Mouse (Mus musculus): Measurements from ENCODE around the gene Ajuba. TPM values are rescaled to one million over a fixed set of nuclear protein-coding genes. Genes with fewer than 3 reads are reported as not detected.
A peak's percentile ranks its signal among the peaks of the same experiment; 100 is the strongest.

The Ajuba gene
- total RNA-seq, 4 experiments from 2014 or later, result 23.7 to 41.6 (median 32.6) TPM

DNA sequence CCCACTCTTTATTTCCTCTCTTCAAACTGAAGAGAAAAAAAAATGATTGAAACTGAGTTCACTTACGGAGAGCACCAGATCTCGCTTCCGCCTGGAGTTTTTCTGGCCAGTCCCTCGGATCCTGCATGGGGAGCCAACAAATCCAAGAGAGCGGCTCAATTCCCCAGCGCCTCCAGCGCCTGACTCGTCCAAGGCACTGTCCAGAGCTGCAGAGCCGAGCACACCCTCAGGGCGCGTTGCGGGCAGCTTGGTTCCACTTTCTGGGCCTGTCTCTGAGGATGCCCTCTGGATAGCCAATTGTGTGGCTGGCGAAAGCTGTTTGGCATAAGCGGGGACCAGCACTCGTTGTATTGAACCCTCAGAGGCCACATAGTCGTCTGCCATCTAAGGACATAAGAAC, 13.7 kb upstream of the Ajuba start:
- no peak for DNase-seq

DNA sequence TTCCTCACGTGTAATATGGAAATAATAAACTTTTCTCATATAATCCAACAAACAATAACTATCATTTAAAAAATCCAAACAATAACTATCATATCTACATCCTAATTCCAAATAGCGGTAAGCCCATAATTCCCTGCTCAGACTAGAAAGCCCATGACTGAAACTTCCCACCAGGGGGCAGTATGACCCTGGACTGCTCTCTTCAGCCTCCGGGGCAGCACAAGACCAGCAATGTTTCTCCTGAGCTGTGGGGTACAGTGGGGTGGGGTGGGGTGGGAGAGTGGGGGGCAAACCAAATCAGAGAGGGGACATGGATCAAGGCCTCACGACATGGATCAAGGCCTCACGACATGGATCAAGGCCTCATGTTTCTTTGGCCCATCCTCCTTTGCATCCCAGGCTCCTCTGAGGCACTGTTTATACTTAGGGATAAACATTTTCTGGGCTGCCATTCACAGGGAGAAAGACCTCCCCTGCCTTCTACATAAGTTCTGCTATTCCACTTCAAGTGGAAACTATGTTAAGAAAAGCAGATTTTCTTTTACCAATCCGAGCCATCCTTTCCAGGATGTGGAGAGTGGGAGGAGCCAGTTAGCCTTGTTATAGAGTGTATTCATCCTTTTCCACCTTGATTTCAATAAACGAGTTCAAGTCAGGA, 6.5 kb upstream of the Ajuba start:
- DNase-seq, result no peak

DNA sequence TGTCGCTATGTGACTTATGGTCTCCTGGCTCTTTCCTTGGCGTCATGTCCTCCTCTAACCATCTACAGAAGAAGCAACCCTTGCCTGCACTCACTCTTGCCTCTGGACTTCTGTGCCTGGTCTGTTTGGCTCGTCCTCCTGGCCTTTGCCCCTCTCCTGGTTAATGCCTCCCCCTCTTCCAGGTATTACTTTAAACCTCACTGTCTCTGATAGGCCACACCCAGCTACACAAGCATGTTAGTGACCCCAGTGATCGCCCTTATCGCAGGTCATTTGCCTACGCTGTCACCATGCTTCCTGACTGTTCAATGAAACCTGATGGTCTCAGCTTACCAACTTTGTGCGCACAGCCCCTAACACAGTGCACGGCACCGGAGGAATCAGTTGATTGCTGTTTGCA, 5.2 kb upstream of the Ajuba start:
- no peak for DNase-seq

DNA sequence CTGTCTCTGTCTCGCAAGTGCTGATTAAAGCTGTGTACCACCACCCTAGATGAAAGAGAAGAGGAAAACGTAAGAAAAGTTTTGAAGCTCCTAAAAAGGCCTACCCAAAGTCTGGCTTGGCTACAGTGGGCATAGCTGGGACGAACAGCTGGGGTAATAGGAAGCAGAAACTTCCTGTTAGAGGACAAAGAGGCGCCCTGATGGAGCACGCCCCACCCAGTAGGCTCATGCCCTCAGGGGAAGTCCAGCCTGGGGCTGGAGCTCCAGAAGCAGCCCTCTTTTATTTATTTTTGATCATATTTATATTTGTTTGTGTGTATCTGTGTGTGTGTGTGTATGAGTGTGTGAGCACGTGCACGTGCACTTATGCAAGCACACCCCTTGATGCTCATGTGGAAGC, 2.3 kb upstream of the Ajuba start:
- no peak for DNase-seq

DNA sequence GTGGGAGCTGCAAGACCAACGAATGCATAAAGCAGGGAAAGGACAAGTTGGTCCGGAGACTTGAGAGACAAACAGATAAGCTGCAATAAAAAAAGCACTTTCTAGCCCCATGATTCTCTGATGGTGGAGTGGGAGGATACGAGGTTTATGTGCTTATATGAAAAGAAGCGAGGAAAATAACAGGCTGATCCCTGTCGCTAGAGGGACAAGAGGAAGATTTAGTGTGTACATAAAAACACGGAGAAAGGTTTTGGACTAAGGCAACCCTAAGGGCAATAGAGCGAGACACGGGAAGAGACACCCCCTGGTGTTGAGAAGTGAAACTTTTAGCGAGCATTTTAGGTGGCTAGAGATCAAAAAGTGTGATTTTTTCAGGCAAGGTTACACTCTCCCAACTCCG, 705 bp upstream of the Ajuba start:
- no peak for DNase-seq

DNA sequence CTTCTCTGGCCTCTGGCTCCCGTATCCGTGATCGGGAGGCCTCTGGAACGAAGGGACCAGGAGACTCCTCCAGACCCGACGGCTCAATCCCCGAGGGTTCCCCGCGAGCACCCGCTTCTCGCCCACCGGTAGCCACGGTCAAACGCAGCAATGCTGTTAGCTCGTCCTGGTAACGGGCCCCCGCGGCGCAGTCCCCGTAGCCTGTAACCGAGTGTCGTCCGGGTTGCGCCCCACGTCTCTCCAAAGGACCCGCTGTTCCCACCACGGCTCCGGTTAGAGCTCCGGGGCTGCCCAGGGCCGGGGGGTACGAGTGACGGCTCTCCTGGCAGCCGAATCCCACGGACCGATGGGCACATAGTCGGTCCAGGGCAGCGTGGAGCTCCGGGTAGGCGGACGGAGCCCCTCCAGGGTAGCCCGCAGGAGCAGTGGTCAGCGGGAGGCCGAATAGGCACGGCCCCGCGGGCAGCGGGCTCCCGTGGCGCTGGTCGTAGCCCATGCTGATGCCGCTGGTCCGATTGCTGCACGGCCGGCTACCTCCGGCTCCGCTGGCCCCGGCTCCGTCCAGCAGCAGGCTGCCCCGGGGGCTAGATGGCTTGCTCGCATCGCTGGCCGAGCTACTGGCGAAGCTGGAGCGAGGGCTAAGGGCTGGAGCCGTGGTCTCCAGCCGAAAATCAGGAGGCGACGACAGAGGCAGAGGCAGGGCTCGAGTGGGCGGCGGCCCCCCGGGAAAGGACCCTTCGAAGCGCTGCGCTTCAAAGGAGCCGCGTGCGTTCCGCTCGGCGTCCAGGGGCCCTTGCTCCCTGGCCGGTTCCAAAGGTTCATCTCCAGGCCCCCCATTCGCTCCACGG, 893 bp downstream of the Ajuba start:
- DNase-seq, result no peak

DNA sequence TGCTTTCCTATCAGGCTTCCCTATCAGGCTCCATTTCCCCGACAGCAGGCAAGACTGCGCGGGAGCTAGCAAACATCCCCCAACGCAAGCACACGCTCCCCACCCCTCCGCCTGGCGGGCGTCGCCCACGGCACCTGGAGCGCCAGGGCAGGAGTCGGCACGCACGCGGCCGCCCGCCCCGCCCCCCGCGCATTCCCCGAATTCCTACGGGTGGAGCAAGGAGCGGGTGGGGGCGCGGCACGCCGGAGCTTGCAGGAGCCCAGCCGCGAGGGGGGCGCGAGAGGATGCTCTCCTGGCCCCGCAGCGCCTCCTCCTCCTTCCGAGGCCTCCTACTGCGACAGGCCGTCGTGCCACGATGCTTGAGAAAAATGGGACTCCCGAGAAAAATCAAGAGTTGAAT, 1.7 kb downstream of the Ajuba start:
- peak; percentile 52 for DNase-seq

DNA sequence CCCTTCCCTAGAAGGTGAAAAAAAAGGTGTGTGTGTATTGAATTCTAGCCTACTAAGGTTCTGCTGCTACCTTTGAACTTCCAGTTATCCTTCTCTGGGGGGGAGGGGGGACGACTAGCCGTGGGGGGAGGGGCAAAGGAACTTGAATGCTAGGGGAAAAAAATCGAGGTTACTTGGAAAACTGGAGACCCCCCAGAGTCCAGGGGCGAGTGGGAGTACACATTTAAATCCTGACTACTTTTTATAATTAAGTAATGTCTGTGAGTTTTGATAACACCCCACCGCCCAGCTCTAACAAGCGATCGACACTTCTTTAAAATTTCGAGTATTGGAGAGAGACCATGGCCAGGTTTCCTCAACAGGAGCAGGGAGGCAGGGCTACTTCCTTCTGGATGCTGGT, 2.3 kb downstream of the Ajuba start:
- DNase-seq, result no peak

DNA sequence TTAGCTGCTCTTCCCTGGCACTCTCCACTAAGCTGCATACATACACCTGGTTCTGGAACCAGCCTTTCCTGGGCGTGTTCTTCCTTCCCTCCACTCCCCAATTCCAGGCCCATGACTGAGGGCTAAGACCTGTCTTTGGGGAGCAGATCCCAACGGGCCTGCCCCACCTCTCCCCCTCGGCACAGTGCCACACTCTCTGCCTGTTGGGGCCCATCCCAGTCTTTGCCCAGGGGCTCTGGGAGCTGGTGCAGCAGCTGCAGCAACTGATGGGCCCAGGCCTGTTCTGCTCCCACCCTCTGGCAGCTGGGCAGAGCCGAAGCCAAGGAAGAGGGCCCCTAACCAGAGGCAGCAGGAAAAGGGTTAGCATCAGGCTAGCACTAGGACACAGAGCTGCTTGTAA, 3.1 kb downstream of the Ajuba start:
- DNase-seq, result no peak

DNA sequence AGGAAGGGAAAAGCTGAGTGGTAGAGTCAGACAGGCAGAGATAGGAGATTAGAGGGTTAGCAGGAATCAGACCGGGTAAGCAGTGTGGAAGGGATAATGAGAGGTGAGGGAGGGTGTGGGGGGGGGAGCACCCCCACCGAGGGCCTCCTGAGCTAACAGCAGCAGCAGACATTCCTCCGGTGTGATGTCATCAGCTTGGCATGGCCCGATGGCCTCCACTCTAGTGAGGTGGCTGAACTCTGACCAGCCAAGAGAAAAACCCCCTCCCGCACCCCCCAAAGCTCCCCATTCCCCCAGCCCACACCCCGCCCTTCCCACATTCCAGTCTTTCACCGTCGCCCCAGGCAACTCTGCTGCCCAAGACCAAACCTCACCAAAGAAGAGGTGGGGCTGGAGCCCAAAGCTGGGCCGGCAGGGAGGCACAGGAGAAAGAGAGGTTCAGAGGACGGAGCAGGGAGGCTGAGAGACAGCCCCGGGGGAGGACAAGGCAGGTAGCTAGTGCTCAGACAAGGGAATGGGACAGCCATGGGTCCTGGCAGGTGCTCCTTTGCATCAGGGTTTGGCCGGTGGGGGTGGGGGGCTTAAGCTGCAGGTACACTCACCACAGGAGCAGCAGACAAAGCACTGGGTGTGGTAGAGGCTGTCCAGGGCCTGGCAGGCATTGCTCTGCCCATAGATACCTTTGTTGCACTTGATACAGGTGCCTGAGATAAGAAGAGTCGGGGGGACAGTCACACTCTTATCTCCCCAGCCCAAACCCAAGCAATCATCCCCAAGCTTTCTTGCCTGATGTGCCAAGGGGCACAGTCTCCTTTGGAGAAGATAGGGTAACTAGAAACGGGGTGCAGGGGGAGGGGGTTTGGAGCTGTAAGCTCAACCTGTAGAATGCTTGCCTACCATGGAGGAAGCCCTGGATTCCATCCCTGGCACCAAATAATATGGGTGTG, 4.3 kb downstream of the Ajuba start:
- DNase-seq, result peak; percentile 65

DNA sequence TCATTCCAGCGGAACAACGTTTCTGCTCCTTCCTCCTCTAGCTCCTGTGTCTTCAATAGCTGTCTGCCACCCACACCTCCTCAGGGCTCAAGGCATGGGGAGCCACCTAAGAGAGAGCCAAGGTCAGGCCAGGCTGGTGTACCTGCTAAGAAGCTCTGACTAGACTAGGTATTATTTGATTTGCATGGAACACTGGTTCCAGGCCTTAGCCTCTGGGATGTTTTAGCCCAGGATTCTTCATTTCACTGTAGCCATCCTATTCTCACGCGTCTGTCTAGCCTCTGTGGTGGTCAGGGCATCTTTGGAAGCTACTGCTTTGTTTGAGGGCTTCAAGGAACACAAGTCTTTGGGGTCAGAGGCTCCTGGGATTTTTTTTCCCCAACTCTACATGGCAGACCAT, 5.2 kb downstream of the Ajuba start:
- DNase-seq, result no peak

DNA sequence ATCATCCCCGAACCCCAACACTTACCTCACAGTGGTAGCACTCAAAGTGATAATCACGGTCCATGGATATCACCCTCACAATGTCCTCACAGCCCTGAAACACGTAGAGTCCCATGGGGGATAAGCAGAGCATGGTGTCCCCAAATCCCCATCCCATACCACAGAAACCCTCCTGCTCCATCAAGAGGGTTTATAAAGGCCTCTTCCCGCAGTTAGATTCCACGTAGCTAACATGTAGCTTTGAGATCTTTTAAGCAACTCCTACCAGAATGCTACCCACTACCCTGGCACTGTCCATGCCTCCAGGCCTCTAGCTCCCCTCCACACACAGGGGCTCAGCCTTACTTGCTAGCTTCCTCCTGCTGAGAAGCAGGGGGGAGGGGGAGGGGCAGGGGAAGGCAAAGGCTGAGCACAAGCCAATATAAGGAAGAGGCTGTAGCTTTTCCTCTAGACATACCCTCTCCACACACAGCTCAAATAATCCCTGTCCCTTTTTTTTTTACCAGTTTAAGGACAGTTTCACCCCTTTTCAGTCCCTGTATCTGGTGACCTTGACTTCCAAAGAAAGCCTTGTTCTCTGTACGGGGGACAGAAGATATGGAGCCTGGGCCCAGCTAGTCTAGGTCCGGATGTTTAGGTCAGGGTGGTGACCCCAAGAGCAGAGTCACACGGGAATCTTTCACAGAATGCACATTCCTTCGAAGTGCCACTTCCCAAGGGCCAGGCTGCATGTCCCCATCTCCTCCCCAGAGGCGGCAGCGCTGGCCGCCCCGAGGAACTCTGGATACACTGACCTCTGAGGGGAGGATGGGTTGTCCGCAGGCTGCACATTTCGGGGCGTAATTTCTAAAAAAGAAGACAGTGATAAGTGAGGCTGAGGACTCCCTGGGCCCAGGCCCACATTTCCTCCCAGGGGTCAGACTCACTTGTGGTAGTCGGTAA, 7.6 kb downstream of the Ajuba start:
- DNase-seq, result no peak

DNA sequence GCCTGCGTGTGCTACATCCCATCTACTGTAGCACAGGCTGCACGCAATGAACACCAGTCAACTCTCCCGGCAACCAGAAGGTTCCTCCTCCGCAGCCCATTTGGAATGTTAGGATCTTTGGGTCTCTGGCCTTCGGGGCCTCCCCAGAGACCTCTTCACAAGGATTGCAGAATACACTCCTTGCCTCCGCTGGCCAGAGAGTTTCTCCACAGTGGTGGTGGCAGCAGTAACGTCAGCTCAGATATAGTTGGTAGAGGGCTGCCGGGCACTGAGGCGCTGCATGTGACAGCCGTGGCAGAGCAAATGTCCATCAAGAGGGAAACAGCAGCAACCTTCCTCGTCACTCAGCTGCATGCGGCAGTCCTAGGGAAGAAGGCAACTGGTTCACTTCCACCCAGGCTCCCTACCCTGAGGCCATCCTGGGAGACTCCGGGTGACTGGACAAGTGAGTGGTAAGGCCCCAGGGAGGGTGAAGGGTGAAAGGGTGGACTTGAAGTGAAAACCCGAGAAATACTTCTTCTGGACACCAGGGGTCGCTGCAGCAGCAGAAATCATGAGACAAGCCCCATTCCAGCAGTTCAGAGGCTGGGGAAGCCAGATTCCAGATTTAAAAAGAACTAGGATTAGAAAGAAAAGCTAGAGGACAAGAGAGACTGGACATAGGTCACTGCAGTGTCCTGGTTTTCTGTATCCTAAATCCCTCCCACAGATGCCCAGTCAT, 8.5 kb downstream of the Ajuba start:
- DNase-seq, result peak; percentile 67

DNA sequence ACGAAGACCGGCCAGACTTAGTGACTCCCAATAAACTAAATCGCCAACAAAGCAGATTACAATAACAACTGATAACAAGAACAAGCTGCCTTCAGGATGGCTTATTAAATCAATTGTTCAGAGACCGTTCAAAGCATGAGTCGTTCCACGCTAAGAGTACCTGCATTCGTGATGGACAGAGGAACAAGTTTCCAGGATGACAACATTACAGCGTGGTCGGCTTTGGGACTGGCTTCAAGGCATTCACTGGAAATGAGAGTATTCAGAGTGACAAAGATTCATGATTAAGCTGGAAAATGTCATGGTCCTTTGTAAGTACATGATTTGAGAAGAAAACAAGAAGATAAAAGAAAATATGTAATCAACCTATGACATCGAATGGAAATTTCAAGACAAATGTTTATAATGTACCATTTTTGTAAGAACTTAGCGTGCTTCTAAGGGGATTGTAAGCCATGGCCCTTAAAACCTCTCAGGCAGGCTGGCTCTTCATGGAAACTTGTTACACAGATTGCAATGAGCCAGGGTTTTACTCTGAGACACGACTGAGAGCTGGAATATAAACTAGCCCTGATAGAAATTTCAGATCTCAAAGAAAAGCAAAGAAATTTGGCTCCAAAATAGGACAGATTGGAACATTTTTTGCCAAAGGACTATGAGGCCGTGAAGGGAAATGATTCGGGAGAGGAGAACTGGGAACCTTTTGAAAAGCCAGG, 16.7 kb downstream of the Ajuba start:
- no peak for DNase-seq

DNA sequence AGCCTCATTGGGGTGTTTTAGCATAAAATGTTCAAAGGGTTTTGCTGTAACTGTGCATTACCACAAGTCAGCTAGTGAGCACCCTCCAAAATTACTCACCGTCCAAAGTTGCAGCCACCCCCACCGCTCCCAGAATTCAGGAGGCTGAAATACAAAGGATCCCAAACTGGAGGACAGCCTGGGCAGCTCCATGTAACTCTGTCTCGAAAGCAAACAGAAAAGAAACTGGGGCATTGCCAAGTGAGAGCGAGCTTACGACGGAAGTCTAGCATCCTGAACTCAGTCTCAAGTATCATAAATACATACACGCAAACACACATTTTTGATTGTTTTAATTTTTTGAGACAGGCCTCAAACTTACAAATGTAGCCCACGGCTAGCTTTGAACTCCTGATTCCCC, 20.0 kb downstream of the Ajuba start:
- DNase-seq, result no peak

DNA sequence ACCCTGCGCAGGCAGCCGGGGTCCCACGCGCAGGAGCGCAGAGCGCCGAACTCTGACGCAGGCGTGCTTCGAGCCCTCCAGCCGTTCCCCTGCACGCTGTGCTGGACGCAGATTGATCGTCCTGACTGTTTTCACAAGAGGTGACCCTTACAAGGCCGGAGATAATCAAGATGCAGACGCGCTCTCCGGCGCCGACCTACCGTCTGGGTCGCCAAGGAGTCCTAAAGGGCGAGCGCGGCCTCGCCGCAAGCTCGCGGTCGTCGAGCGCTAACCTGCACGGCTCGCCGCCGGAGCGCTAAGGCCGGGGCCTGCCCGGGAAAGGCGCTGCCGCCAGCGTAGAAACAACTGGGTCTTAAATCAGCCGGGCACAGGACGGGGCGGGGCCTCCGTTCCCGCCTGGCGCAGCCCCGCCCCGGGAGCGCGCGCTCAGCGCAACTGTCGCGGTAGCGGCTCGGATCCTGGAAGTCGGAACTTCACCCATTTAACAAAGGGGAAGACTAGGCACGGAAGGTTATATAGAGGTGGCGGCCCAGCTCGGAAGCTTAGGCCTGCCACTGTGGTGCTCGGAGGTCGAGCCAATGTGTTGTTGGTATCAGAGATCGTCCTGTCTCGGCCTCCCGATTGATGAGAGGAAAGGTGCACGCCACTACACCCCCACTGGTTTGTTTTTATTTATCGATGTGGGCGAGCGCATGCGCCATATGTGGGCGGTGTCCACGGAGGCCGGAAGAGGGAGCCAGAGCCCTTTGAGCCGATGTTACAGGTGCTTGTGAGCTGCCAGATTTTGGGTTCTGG, 23.2 kb downstream of the Ajuba start, which contains the start of gene Haus4:
Haus4 (minus strand) TSS at position 642 of the 795 bp plus-strand sequence.
- peak; percentile 78 for DNase-seq

DNA sequence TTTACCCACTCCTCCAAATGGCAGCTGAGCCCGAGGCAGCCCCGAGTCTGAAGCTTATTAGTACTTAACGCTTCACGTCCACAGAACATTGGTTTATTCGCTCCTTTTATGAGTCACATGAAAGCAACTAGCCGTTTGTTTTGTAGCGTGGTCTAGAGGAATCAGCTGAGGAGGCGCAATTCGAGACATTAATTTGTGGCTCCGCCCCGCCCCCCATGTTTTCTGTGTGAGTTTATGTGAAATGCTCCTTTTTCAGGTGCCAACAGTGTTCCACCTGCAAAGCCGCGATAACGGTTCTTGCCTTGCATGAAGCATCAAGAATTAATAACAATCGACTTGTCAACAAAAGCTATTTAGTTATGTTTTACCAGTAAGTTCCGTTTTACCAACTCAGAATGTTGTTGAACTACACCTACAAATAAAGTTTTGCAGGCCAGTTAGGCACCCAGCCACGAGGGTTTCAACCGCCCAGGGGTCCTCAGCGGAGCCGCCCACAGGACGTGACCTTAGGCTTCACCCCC, 23.8 kb downstream of the Ajuba start:
- DNase-seq, result no peak

DNA sequence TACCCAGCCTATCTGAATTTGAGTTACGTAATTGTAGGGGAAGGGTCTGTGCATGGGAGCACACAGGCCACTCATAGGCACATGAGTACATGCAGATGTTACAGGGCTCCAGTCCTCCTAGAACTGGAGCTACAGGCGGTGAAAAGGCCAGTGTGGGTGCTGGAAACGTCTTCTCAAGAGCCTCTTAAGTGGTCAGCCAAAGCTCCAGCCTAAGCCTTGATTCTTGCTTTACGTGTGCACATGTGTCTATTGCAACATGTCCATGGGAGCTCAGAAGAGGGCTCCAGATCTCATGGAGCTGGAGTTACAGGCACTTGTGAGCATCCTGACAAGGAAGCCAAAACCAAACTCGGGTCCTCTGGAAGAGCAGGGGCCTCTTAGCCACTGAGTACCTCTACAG, 32.7 kb downstream of the Ajuba start:
- no peak for DNase-seq

DNA sequence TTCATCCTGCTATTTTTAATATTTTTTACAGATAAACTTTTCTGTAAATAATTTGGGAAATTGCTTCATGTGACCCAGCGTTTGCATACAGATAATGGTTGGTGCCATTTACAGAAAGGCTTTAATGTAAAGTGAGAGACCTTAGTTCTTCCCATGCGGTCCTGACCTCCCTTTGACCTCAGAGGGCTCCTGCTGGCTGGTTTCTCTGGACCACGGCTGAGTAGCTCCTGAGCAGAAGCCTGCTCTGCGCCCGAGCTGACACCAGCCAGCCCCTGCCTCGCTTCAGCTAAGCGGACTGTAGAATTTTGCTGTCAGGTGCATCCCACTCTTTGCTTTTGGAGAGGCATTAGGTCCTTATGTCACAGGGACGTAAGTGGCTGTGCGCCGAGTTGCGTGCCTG, 36.6 kb downstream of the Ajuba start:
- no peak for DNase-seq

All from adrenal gland, adult 8-10 months (tissue).